Mouse (Mus musculus) MEL (cell line): ENCODE data around the gene Slc39a11. TPM values are rescaled to one million over a fixed set of nuclear protein-coding genes. Genes with fewer than 3 reads are reported as not detected.

Experiments used
- DNase-seq: peaks from one replicate; pipeline ENCODE4 v3.0.0; 2011; ENCODE audit warnings: low read depth, low spot score
- H3K27ac ChIP-seq: 2 replicates; pipeline ENCODE4 v1.5.1; 2012; ENCODE audit warnings: low read depth, mild to moderate bottlenecking, control low read depth, low read length, moderate library complexity; ENCODE audit not compliant: control insufficient read depth
- H3K27me3 ChIP-seq, 2 experiments: fragments of 150-350 bp in 1 of 2; sonication (generic) in 1 of 2; 2 replicates each; pipeline ENCODE4 v1.6.1; 2012; ENCODE audit warnings: low read length in 2 of 2, mild to moderate bottlenecking in 2 of 2, improper control_type of control experiment in 1 of 2, moderate library complexity in 1 of 2; ENCODE audit not compliant: insufficient read depth in 2 of 2, control insufficient read depth in 1 of 2
- H3K36me3 ChIP-seq, 2 experiments: 2 replicates each; pipeline ENCODE4 v1.6.1; 2012 to 2014; ENCODE audit warnings: low read length in 2 of 2, improper control_type of control experiment in 1 of 2, inconsistent platforms in 1 of 2, mild to moderate bottlenecking in 1 of 2; ENCODE audit not compliant: insufficient read depth in 2 of 2, control insufficient read depth in 1 of 2
- H3K4me1 ChIP-seq, 2 experiments: fragments of 150-350 bp in 1 of 2; sonication (generic) in 1 of 2; 2 replicates each; pipeline ENCODE4 v1.6.1; 2012; ENCODE audit warnings: low read length in 2 of 2, improper control_type of control experiment in 1 of 2, mild to moderate bottlenecking in 1 of 2; ENCODE audit not compliant: insufficient read depth in 2 of 2, control insufficient read depth in 1 of 2
- H3K4me3 ChIP-seq, 2 experiments: fragments of 150-350 bp in 1 of 2; sonication (generic) in 1 of 2; 2 replicates each; pipeline ENCODE4 v1.5.1; 2012; ENCODE audit warnings: low read depth in 2 of 2, low read length in 2 of 2, mild to moderate bottlenecking in 2 of 2, moderate library complexity in 2 of 2, control low read depth in 1 of 2, improper control_type of control experiment in 1 of 2; ENCODE audit not compliant: control insufficient read depth in 1 of 2, insufficient read depth in 1 of 2
- H3K79me2 ChIP-seq: 2 replicates; pipeline ENCODE4 v1.6.1; 2012; ENCODE audit warnings: mild to moderate bottlenecking, low read length, moderate library complexity; ENCODE audit not compliant: control insufficient read depth, poor library complexity, insufficient read depth
- H3K9ac ChIP-seq: 2 replicates; pipeline ENCODE4 v1.6.1; 2012; ENCODE audit warnings: low read depth, mild to moderate bottlenecking, control low read depth, low read length, moderate library complexity; ENCODE audit not compliant: control insufficient read depth, poor library complexity, severe bottlenecking
- H3K9me3 ChIP-seq: fragments of 150-350 bp; sonication (generic); replicated peaks from 2 replicates; pipeline ENCODE4 v1.6.1; 2012; ENCODE audit warnings: mild to moderate bottlenecking, low read length, improper control_type of control experiment, moderate library complexity; ENCODE audit not compliant: insufficient read depth
- BHLHE40 ChIP-seq: IDR thresholded peaks from 2 replicates; pipeline ENCODE4 v1.6.1; 2012; ENCODE audit warnings: low read depth, mild to moderate bottlenecking, inconsistent platforms, low read length, improper control_type of control experiment, borderline replicate concordance
- CHD1 ChIP-seq: IDR thresholded peaks from 2 replicates; pipeline ENCODE4 v1.6.1; 2012; ENCODE audit warnings: low read depth, mild to moderate bottlenecking, inconsistent platforms, low read length, improper control_type of control experiment
- CHD2 ChIP-seq: IDR thresholded peaks from 2 replicates; pipeline ENCODE4 v1.6.1; 2011; ENCODE audit warnings: low read length, improper control_type of control experiment
- CTCF ChIP-seq, 3 experiments: IDR thresholded peaks in 2 of 3; conservative IDR thresholded peaks in 1 of 3; 2 replicates each; pipeline ENCODE4 v1.5.1; 2011 to 2012; ENCODE audit warnings: low read length in 3 of 3, low read depth in 2 of 3, mild to moderate bottlenecking in 2 of 3, improper control_type of control experiment in 1 of 3, inconsistent platforms in 1 of 3, mixed read lengths in 1 of 3, moderate library complexity in 1 of 3; ENCODE audit not compliant: control insufficient read depth in 1 of 3, insufficient read depth in 1 of 3, poor library complexity in 1 of 3, severe bottlenecking in 1 of 3
- ELF1 ChIP-seq: IDR thresholded peaks from 2 replicates; pipeline ENCODE4 v1.6.1; 2014; ENCODE audit warnings: low read depth, mild to moderate bottlenecking, inconsistent platforms, low read length, improper control_type of control experiment, moderate library complexity
- EP300 ChIP-seq, 2 experiments: IDR thresholded peaks; 2 replicates each; pipeline ENCODE4 v1.6.1; 2011; ENCODE audit warnings: improper control_type of control experiment in 2 of 2, low read length in 2 of 2, low read depth in 1 of 2, mild to moderate bottlenecking in 1 of 2
- ETS1 ChIP-seq: IDR thresholded peaks from 2 replicates; pipeline ENCODE4 v1.6.1; 2012; ENCODE audit warnings: low read depth, mild to moderate bottlenecking, inconsistent platforms, low read length, improper control_type of control experiment, moderate library complexity
- GABPA ChIP-seq: IDR thresholded peaks from 2 replicates; pipeline ENCODE4 v1.6.1; 2012; ENCODE audit warnings: low read depth, mild to moderate bottlenecking, inconsistent platforms, low read length, improper control_type of control experiment, moderate library complexity
- GATA1 ChIP-seq: IDR thresholded peaks from 2 replicates; pipeline ENCODE4 v1.6.1; 2011; ENCODE audit warnings: low read depth, low read length, improper control_type of control experiment
- HCFC1 ChIP-seq: IDR thresholded peaks from 2 replicates; pipeline ENCODE4 v1.6.1; 2012; ENCODE audit warnings: low read depth, mild to moderate bottlenecking, inconsistent platforms, low read length, improper control_type of control experiment, moderate library complexity
- JUND ChIP-seq: IDR thresholded peaks from 2 replicates; pipeline ENCODE4 v1.6.1; 2011; ENCODE audit warnings: low read depth, mild to moderate bottlenecking, improper control_type of control experiment, low read length
- KAT2A ChIP-seq: conservative IDR thresholded peaks from 2 replicates; pipeline ENCODE4 v1.6.1; 2012; ENCODE audit warnings: low read depth, low read length, improper control_type of control experiment, inconsistent platforms
- MAFK ChIP-seq: IDR thresholded peaks from 2 replicates; pipeline ENCODE4 v1.6.1; 2011; ENCODE audit warnings: low read depth, mild to moderate bottlenecking, low read length, improper control_type of control experiment, borderline replicate concordance
- MAX ChIP-seq: IDR thresholded peaks from 2 replicates; pipeline ENCODE4 v1.6.1; 2011; ENCODE audit warnings: low read length, improper control_type of control experiment
- MAZ ChIP-seq: IDR thresholded peaks from 2 replicates; pipeline ENCODE4 v1.6.1; 2012; ENCODE audit warnings: low read depth, mild to moderate bottlenecking, inconsistent platforms, low read length, improper control_type of control experiment
- MEF2A ChIP-seq: IDR thresholded peaks from 2 replicates; pipeline ENCODE4 v1.6.1; 2014; ENCODE audit warnings: low read depth, mild to moderate bottlenecking, inconsistent platforms, low read length, improper control_type of control experiment; ENCODE audit not compliant: poor library complexity, insufficient replicate concordance, severe bottlenecking; ENCODE audit errors: extremely low read depth
- MXI1 ChIP-seq: IDR thresholded peaks from 2 replicates; pipeline ENCODE4 v1.6.1; 2011; ENCODE audit warnings: mild to moderate bottlenecking, low read depth, low read length, improper control_type of control experiment
- MYB ChIP-seq: IDR thresholded peaks from 2 replicates; pipeline ENCODE4 v1.6.1; 2011; ENCODE audit warnings: mild to moderate bottlenecking, low read depth, low read length, improper control_type of control experiment
- NRF1 ChIP-seq: IDR thresholded peaks from 2 replicates; pipeline ENCODE4 v1.6.1; 2014; ENCODE audit warnings: low read depth, mild to moderate bottlenecking, inconsistent platforms, low read length, improper control_type of control experiment, moderate library complexity; ENCODE audit not compliant: poor library complexity, insufficient read depth, severe bottlenecking
- POLR2A ChIP-seq, 2 experiments: IDR thresholded peaks; 2 replicates each; pipeline ENCODE4 v1.6.1; 2011 to 2012; ENCODE audit warnings: low read length in 2 of 2, mild to moderate bottlenecking in 2 of 2, control low read depth in 1 of 2, improper control_type of control experiment in 1 of 2, low read depth in 1 of 2, moderate library complexity in 1 of 2; ENCODE audit not compliant: control insufficient read depth in 1 of 2, insufficient read depth in 1 of 2, poor library complexity in 1 of 2
- POLR2AphosphoS2 ChIP-seq: IDR thresholded peaks from 2 replicates; pipeline ENCODE4 v1.6.1; 2011; ENCODE audit warnings: low read length, improper control_type of control experiment
- POLR2AphosphoS5 ChIP-seq: IDR thresholded peaks from 2 replicates; pipeline ENCODE4 v1.6.1; 2012; ENCODE audit warnings: low read depth, borderline replicate concordance, mild to moderate bottlenecking, inconsistent platforms, low read length, moderate library complexity, mixed read lengths
- RAD21 ChIP-seq: IDR thresholded peaks from 2 replicates; pipeline ENCODE4 v1.6.1; 2011; ENCODE audit warnings: mild to moderate bottlenecking, low read depth, low read length, improper control_type of control experiment
- RCOR1 ChIP-seq: IDR thresholded peaks from 2 replicates; pipeline ENCODE4 v1.6.1; 2012; ENCODE audit warnings: low read depth, mild to moderate bottlenecking, inconsistent platforms, low read length, improper control_type of control experiment
- SIN3A ChIP-seq: IDR thresholded peaks from 2 replicates; pipeline ENCODE4 v1.6.1; 2012; ENCODE audit warnings: low read length, improper control_type of control experiment, inconsistent platforms
- SMC3 ChIP-seq: IDR thresholded peaks from 2 replicates; pipeline ENCODE4 v1.6.1; 2011; ENCODE audit warnings: low read depth, low read length, improper control_type of control experiment
- TAL1 ChIP-seq: IDR thresholded peaks from 2 replicates; pipeline ENCODE4 v1.6.1; 2012; ENCODE audit warnings: mild to moderate bottlenecking, inconsistent platforms, low read length, moderate library complexity, mixed read lengths
- TCF12 ChIP-seq: IDR thresholded peaks from 2 replicates; pipeline ENCODE4 v1.6.1; 2014; ENCODE audit warnings: low read depth, mild to moderate bottlenecking, inconsistent platforms, low read length, improper control_type of control experiment, moderate library complexity
- UBTF ChIP-seq: IDR thresholded peaks from 2 replicates; pipeline ENCODE4 v1.6.1; 2012; ENCODE audit warnings: low read depth, mild to moderate bottlenecking, inconsistent platforms, low read length, improper control_type of control experiment, moderate library complexity, borderline replicate concordance; ENCODE audit not compliant: insufficient read depth
- USF1 ChIP-seq: IDR thresholded peaks from 2 replicates; pipeline ENCODE4 v1.6.1; 2014; ENCODE audit warnings: low read depth, mild to moderate bottlenecking, inconsistent platforms, low read length, improper control_type of control experiment, moderate library complexity
- USF2 ChIP-seq, 2 experiments: IDR thresholded peaks; 2 replicates each; pipeline ENCODE4 v1.6.1; 2011 to 2012; ENCODE audit warnings: improper control_type of control experiment in 2 of 2, low read length in 2 of 2, borderline replicate concordance in 1 of 2, inconsistent platforms in 1 of 2, low read depth in 1 of 2, mild to moderate bottlenecking in 1 of 2; ENCODE audit not compliant: insufficient read depth in 1 of 2
- ZC3H11A ChIP-seq: IDR thresholded peaks from 2 replicates; pipeline ENCODE4 v1.6.1; 2012; ENCODE audit warnings: low read depth, mild to moderate bottlenecking, inconsistent platforms, low read length, improper control_type of control experiment
- ZKSCAN1 ChIP-seq: IDR thresholded peaks from 2 replicates; pipeline ENCODE4 v1.6.1; 2012; ENCODE audit warnings: low read depth, mild to moderate bottlenecking, inconsistent platforms, low read length, improper control_type of control experiment, moderate library complexity
- ZMIZ1 ChIP-seq: IDR thresholded peaks from 2 replicates; pipeline ENCODE4 v1.6.1; 2012; ENCODE audit warnings: low read depth, mild to moderate bottlenecking, inconsistent platforms, low read length, improper control_type of control experiment, moderate library complexity
- ZNF384 ChIP-seq: IDR thresholded peaks from 2 replicates; pipeline ENCODE4 v1.6.1; 2012; ENCODE audit warnings: low read depth, mild to moderate bottlenecking, inconsistent platforms, low read length, improper control_type of control experiment
- polyA plus RNA-seq, 2 experiments: library from polyadenylated mRNA; stranded (reverse) in 1 of 2; unstranded in 1 of 2; fragments of >175 nt in 1 of 2; fragments of >200 nt in 1 of 2; gene quantifications; 2 replicates each; pipeline versions ENCODE4 v1.2.1 to v1.2.4; 2012; ENCODE audit warnings: low replicate concordance in 2 of 2, low read depth in 1 of 2; ENCODE audit not compliant: insufficient read length in 2 of 2, insufficient read depth in 1 of 2, missing spikeins in 1 of 2
- total RNA-seq: library from RNA; depleted of rRNA; stranded (reverse); fragments of 300-350 nt; gene quantifications from 2 replicates; pipeline ENCODE4 v1.2.3, GENCODE M21; 2012

Gene Slc39a11
- total and polyA plus RNA-seq, 3 experiments, result 34.2 to 45.6 TPM; not detected in 1

- H3K36me3 ChIP-seq, result no peaks in the 10 kb centered on the region
- no peaks in the 10 kb centered on the region for H3K4me1 ChIP-seq
- H3K9me3 ChIP-seq, result no peaks in the 10 kb centered on the region
- H3K79me2 ChIP-seq, result no peaks in the 10 kb centered on the region
- TF ChIP-seq BHLHE40 (no peak), SIN3A (no peak), NRF1 (no peak), MYB (no peak), GATA1 (no peak), MAFK (no peak), USF2 (IDR thresholded peaks at IDR 0.05; ENCODE audit: borderline replicate concordance in 1 of 2, insufficient read depth in 1 of 2, low read depth in 1 of 2, low read length in 2 of 2) (no peak), MAZ (no peak), HCFC1 (no peak), ZC3H11A (peak; percentile 26; the same call in 1 of the 2 replicates), SMC3 (peak; percentile 60), MXI1 (no peak), POLR2A (IDR thresholded peaks at IDR 0.05; ENCODE audit: control insufficient read depth in 1 of 2, insufficient read depth in 1 of 2, low read depth in 1 of 2, low read length in 2 of 2, poor library complexity in 1 of 2) (no peak), RCOR1 (no peak), POLR2AphosphoS5 (no peak), MAX (no peak), ZKSCAN1 (no peak), RAD21 (peak; percentile 51), TAL1 (no peak), GABPA (no peak), ELF1 (no peak), CTCF (IDR thresholded peaks at IDR 0.05 in 2 of 3, conservative IDR thresholded peaks at IDR 0.05 in 1 of 3; ENCODE audit: control insufficient read depth in 1 of 3, insufficient read depth in 1 of 3, low read depth in 2 of 3, low read length in 3 of 3, poor library complexity in 1 of 3, severe bottlenecking in 1 of 3) (peak; percentile 85 to 94 (median 87)), EP300 (IDR thresholded peaks at IDR 0.05; ENCODE audit: low read depth in 1 of 2, low read length in 2 of 2) (no peak), ZMIZ1 (no peak), CHD2 (no peak), USF1 (no peak), KAT2A (no peak), CHD1 (no peak), JUND (no peak), ETS1 (no peak), POLR2AphosphoS2 (no peak), UBTF (no peak), ZNF384 (no peak), MEF2A (no peak), TCF12 (no peak)
- peak; percentile 58 for DNase-seq
- H3K4me3 ChIP-seq, result no peak overlapping the region
- no peak overlapping the region for H3K27ac ChIP-seq
- no peaks in the 10 kb centered on the region for H3K27me3 ChIP-seq
- H3K9ac ChIP-seq, result no peak overlapping the region
Measured at GRCm38 (mm10) chr11:113296162-113296561, 353.7 kb downstream of the Slc39a11 start.
